ENCODE assay signal across 9 mouse cellular contexts in genomic region chr1:89131707-89132106, GRCm38 (mm10).
DNase-seq lines count a peak whose midpoint lies in the region; ATAC-seq and TF ChIP-seq lines count a peak whose summit lies in the region.
"Had no signal": no experiment of that assay in that cellular context is flagged by ENCODE, and none has a peak within 500 bp of the region (broad histone marks: within the 10 kb centered on the region; RNA-seq: fewer than 3 reads in every experiment).

No protein-coding gene starts in this region.

- no peak overlapping the region for H3K9ac ChIP-seq in forebrain, postnatal 0 days
- H3K9ac ChIP-seq in forebrain, embryonic 11.5 days (ENCODE audit: low read length): no peak overlapping the region
- H3K9ac ChIP-seq: embryonic facial prominence, embryonic 12.5 days had no signal

- WGBS in forebrain, postnatal 0 days: 62% methylated on average over 8 of the region's 8 CpGs
- WGBS in forebrain, embryonic 11.5 days: 90% methylated on average over 8 of the region's 8 CpGs

- no peak overlapping the region for H3K4me3 ChIP-seq in forebrain, postnatal 0 days (ENCODE audit: low read depth, low read length)
- no peak overlapping the region for H3K4me3 ChIP-seq in forebrain, embryonic 11.5 days (ENCODE audit: low read depth, low read length)
- H3K4me3 ChIP-seq: embryonic facial prominence, embryonic 12.5 days had no signal

- H3K27ac ChIP-seq in forebrain, postnatal 0 days (ENCODE audit: low read depth, low read length): no peak overlapping the region
- H3K27ac ChIP-seq in forebrain, embryonic 11.5 days (ENCODE audit: low read depth, low read length): no peak overlapping the region
- H3K27ac ChIP-seq: embryonic facial prominence, embryonic 12.5 days had no signal

- H3K9me3 ChIP-seq in forebrain, postnatal 0 days (ENCODE audit: low read length): no peaks in the 10 kb centered on the region
- peaks cover 3% of the 10 kb centered on the region; the same call in 1 of the 2 replicates for H3K9me3 ChIP-seq in forebrain, embryonic 11.5 days (ENCODE audit: control insufficient read depth, low read length)
- H3K9me3 ChIP-seq: embryonic facial prominence, embryonic 12.5 days had no signal

- peaks cover 6% of the 10 kb centered on the region; the same call in 1 of the 2 replicates for H3K4me1 ChIP-seq in forebrain, postnatal 0 days (ENCODE audit: insufficient read depth)
- no peaks in the 10 kb centered on the region for H3K4me1 ChIP-seq in forebrain, embryonic 11.5 days (replicated peaks; ENCODE audit: control insufficient read depth, insufficient read depth, low read length)

- DNase-seq in forebrain, postnatal 0 days: peak; percentile 26
- DNase-seq in forebrain, embryonic 11.5 days (ENCODE audit: low spot score): no peak
- peak; percentile 89 for DNase-seq in 3134 (ENCODE audit: extremely low read depth, insufficient read length, low spot score)
- DNase-seq in adrenal gland, postnatal 25 days: peak; percentile 44
- peak; percentile 83 to 92 for DNase-seq in heart, postnatal 10 days
- no peak for DNase-seq in neural tube, embryonic 10.5 days (ENCODE audit: extremely low spot score, low spot score)
- no peak for DNase-seq in T-cell, adult 2 months (ENCODE audit: low spot score)

- H3K36me3 ChIP-seq in forebrain, postnatal 0 days (ENCODE audit: insufficient read depth): no peaks in the 10 kb centered on the region
- H3K36me3 ChIP-seq in forebrain, embryonic 11.5 days (ENCODE audit: control insufficient read depth, insufficient read depth, low read length): no peaks in the 10 kb centered on the region; the same call in 1 of the 2 replicates
- H3K36me3 ChIP-seq: embryonic facial prominence, embryonic 12.5 days had no signal

- no peaks in the 10 kb centered on the region for H3K27me3 ChIP-seq in forebrain, postnatal 0 days (ENCODE audit: insufficient read depth, low read length)
- no peaks in the 10 kb centered on the region for H3K27me3 ChIP-seq in forebrain, embryonic 11.5 days (ENCODE audit: control insufficient read depth, insufficient read depth, low read length)
- H3K27me3 ChIP-seq: embryonic facial prominence, embryonic 12.5 days had no signal

- intact Hi-C loops in heart, postnatal 10 days (cut with DNase I): no loop called here

- H3K4me2 ChIP-seq in forebrain, postnatal 0 days (ENCODE audit: low read depth): no peak overlapping the region
- no peak overlapping the region for H3K4me2 ChIP-seq in forebrain, embryonic 11.5 days (ENCODE audit: low read depth, low read length, severe bottlenecking)
- H3K4me2 ChIP-seq: embryonic facial prominence, embryonic 12.5 days had no signal

- ATAC-seq in forebrain, postnatal 0 days: peak; percentile 53; the same call in 1 of the 2 replicates
- no peak for ATAC-seq in forebrain, embryonic 11.5 days (replicated peaks; ENCODE audit: low FRiP score)
- ATAC-seq in granulocyte monocyte progenitor cell, adult 5-6 weeks (replicated peaks; ENCODE audit: poor library complexity, severe bottlenecking): no peak

- no peak for TF ChIP-seq CTCF in forebrain, postnatal 0 days (IDR thresholded peaks at IDR 0.05; ENCODE audit: low read depth)

Comparison
In these comparisons a context has a peak if more than half of its experiments do, and no peak if none do; other contexts are left out.
1. DNase-seq: peak in forebrain, postnatal 0 days (single experiment), 3134 (single experiment), adrenal gland, postnatal 25 days (single experiment) and heart, postnatal 10 days (2 of 2); none in forebrain, embryonic 11.5 days (single experiment), neural tube, embryonic 10.5 days (single experiment) and T-cell, adult 2 months (single experiment).